Mouse (Mus musculus) inflammation-experienced regulatory T-cells, adult 6 months (primary cell): ENCODE data around the gene Pdia5. TPM values are rescaled to one million over a fixed set of nuclear protein-coding genes. Genes with fewer than 3 reads are reported as not detected.

ENCODE experiments used
- ATAC-seq: one replicate; pipeline ENCODE4 v1.8.0; 2017
- polyA plus RNA-seq, 3 experiments: library from polyadenylated mRNA; unstranded; fragments of 100-300 nt; shearing (Covaris generic); gene quantifications; one replicate each; pipeline ENCODE4 v1.2.1; 2017

Pdia5 gene
- polyA plus RNA-seq, 3 experiments from 2014 or later, result 0.53 TPM; not detected in 2

DNA sequence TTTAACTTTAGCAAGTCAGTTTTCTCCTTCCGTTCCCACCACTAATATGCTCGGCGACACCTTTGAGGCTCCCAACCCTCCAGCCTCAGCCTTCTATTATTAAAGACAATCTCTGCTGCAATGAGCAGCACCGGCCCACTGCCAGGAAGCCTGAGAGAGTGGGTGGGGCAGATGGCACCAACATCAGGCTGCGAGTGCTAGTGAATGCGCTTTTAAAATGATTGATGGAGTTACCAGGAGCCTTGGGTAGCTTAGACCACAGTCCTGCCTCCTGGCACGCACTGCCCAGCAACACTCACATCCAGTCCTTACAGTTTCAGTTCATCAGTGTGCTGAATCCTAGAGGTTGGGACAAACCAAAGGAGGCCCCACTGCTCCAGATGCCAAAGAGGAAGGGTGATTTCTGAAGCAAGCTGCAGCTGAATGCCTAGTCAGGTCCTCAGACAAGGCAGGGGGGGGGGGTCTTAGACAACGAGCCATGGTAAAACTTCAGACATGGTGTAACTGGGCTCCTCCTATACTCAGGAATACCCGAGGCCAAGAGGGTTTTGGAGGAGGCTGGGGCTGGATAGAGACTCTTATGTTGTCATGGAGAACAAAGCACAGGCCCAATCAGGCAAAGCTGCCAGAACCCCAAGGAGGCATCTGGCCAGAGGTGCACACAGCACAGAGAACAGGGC is 49.2 kb downstream of the Pdia5 start:
- no peak for ATAC-seq

DNA sequence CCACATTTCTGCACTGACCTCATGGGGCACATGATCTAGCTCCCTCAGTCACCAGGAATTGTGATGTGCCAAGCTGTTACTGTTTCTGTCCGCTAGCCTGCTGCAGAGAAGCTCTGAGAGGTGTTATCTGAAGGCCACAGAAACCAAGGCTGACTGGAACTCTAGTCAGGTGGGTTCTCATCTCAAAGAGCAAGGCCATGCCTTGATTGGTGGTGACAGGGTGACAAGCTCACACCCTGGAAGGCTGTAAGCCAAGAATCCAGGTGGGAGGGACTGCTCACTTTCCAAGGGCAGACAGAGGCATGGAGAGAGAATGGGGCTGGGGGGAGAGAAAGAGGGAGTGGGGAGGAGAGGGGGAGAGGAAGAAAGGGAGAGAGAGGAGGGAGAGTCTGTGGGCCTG is 51.6 kb downstream of the Pdia5 start:
- ATAC-seq, result no peak

DNA sequence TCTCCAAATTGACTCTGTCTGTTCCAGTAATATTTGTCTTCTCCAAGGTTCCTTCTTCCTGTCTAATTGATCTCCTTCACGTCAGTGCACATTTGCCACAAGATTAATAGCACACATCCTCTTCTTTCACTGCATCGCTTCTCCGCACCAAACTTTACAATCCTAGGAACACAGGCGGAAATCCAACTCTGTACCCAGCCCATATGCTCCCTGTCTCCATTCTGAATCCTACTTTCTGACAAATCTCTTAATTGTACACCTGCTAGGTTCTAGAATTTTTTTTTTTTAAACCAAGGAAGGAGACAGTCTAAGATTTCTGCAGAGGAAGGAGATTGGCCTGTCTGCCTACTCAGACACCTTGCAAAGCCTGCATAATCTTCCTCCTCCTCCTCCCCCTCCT is 59.1 kb downstream of the Pdia5 start:
- ATAC-seq, result no peak

DNA sequence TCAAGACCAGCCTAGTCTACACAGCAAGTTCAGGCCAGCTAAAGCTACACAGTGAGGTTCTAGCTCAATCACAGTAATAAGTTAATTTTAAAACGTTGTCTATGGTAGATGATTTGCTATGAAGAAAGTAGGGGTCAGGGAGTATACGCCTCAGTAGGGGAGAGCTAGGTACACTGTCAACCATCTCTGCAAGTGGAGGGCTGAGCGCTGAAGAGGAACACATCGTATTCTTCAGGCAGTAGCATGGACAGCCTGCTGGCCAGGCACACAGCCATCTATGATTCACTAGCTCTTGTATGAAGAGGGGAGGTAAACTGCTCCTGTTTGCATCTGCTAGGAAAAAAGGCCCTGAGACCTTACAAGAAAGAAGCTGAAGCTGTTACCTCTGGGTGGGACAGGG is 65.7 kb downstream of the Pdia5 start:
- no peak for ATAC-seq

DNA sequence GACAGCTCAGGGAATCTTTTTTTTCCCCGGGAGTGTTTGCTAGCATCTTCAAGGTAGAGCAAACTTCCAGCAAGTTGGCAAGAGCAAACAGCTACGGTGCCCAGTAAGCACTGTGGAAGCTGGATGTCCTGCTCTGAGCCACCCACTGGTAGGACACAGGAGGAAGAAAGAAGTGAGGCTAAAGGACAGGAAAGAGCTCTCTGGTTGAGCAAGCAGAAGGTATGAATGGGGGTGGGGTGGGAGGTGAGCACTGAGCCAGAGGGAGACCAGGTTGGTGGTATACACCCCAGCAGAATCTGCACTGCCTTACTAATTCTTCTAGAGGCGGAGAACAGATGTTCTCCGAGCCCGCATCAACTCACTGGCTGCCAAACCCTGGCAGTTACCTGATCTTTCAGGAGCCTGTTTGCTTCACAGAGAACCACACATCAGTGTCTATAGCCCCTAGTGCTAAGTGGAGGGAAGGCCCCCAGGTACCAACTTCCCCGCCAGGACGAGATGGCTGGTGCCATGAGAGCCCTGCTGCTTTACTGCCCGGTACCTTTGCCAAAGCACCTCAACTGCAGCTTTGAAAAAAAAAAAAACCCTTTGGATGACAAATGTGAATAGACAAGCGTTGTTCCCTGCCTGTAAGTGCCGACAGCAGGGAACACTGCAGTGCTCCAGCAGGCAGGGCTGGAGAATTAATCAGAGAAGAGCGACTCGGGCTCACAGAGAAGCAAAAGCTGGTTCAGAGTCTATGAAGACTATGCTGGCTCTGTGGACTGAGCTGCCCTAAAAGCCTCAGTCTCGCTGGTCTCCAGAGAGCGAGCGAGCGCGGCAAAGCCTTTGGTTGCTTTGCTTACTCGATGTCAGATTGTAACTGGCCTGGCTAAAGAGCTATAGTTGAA is 67.2 kb downstream of the Pdia5 start:
- no peak for ATAC-seq

DNA sequence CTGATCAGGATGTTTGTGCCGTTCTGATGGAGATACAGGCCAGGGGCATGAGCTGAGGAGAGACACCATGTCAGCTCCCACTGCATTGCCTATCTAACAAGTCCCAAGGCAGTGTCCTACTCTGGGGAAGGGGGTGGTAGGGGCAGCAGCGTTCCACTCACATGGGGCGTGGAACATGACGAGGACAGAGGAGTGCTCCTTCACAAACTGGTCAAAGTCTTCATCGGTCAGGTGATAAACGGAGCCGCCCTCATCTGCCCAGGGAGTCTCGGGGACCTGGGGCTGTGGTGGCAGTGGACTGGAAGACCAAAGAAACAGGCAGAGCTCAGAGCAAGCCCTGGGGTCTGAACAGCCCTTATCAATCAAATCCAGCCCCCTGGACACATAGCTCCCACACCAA is 68.0 kb downstream of the Pdia5 start:
- no peak for ATAC-seq

DNA sequence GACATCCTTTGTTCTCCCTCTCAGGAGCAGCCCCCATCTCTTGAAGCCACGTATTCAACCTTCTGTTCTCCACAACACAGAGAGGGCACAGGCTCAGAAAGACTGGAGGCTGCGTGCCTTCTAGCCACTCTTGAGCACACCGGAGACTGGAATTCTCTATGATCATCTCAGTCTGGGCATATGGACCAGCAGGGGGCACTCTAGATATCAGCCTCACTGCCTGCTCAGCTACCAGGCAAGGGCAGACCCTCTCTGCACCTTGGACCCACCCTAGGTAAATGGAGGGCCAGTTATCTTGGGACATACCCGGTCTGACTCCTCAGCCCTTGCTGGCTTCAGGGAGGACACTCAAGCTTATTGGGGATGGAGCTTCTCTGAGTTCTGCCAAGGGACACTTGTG is 68.5 kb downstream of the Pdia5 start:
- no peak for ATAC-seq

DNA sequence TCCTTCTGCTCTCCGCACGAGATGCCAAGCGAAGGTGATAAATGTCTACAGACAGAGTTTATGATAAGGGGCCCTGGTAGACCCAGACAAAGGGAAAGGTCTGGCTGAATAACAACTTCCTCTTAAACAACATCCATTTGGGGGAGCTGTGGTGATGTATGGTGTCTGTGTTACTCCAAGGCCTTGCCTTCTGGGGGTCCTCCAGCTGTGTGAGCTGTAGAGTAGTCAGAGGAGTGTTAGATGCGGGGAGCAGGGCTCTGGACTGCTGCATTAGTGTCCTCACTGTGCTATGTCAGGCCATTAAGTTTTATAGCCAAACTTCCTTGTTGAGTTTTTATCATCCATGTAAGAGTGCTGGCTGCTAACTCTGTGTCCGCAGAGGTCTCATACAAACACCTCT is 76.1 kb downstream of the Pdia5 start:
- ATAC-seq, result no peak

DNA sequence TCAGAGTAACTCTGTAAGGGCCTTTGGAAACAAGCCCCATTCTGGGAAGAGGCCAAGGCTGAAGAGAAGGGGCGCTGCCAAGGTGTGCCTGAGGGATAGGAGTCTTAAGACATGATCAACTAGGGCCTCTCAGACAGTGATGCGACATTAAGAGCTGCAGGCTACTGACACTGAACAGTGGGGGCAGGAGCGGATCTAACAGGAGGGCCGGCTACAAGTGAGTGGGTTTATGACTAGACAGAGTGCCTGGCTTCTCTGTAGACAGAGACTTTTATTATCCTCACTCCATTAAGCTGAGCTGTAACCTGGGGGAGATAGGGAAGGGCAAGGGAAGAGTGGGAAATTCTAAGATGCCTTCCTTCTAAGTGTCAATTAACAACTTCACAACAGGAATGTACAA is 84.0 kb downstream of the Pdia5 start:
- ATAC-seq, result no peak

DNA sequence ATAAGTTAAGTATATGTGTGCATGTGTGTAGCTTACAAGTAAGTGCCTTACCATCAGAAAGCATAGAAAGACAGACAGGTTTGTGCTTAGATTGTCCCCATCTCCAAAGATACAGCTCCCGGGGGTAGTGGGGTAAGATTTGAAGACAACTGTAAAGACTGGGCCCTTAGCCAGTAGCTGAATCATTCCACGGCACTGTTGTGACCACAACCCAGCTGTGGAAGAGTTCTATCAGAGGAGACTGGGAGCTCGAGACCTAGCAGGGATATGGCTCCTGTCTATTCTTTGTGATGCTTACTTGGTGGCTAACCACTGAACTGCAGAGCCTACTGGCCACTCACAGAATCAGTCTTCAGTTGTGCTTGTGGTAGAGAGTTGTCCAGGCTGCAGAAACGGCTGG is 84.5 kb downstream of the Pdia5 start:
- ATAC-seq, result no peak

DNA sequence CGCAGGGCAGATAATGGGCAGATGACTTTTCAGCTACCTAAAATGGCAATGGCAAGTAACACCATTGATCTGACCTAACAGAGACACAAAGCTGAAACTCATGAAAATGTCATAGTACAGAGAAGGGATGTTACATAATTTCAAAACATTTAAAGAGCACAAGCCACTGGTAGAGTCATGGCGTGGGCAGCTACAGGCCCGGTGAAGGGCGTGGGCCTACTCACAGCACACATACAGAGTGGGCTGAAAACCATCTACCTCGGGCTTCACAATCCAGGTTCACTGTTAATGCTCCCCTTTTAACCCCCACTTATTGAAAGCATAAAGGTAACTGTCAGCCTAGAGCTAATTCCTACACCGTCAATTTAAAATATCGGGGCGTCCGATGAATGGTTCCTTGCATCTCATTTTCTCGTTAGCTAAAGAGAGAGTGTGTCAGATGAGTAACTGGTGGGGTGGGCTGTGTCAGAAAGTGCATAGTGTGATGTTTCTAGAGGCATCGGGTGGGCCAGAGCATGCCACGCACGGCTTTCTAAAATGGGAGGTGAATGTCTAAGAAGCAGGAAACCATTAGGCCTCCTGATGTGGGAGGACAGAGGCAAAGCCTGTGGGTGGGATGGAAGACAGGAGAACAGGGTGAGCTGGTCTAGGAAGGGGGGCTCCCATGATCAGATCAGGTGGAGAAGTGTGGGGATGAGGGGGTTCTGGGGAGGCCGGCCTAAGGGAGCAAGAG is 85.2 kb downstream of the Pdia5 start:
- no peak for ATAC-seq

DNA sequence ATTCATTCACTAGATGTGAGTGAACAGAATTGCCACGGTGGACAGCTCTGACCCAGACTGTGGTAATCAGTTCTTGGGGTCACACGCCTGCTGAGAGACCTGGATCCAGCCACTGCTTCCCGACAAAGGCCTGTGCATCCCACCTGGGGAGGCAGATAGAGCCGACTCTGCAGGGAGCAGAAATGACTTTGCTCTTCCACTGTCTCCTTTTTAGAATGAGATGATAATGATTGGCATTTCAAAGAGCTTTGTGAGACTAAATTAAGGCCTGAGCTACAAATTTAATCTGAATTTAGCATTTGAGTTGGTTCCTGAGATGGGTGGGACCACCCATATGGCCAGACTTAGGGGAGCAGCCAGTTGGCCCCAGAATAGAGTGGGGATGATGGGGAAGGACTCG is 85.8 kb downstream of the Pdia5 start:
- ATAC-seq, result no peak

DNA sequence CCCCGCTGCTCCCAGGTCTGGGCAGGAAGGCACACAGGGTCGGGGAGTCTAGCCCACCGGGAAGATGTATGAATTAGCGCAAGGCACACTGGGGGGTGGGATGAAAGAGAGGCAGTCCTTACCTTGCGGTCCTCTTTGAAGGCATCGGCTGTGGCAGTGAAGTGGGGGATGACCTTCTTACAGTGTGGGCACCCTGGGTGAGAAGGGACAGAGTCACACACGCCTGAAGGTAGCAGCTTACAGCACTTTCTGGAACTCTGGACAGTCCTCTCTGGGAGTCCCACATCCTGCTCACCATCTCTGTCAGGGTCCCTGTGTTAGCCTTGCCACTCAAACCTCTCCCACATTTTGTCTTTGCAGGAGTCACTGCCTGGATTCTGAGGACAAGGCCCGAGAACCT is 86.8 kb downstream of the Pdia5 start:
- no peak for ATAC-seq

DNA sequence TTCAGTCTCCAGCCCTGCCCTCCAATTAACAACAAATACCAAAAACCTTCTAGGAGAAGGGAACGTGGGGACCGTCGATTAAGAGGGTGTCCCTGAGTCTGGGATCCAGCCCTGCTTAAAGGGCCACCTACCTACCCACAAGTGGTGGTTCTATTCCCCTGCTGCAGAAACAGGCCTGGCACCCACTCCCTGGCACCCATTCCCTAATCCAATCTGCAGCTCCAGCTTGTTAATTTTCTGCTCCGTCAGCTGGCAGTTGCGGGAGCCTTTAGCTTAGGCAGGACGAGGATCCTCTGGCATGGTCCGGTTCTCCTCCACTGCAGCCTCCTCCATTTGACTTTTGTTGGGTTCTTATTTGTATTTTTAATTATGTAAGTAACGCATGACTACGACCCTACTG is 87.3 kb downstream of the Pdia5 start:
- ATAC-seq, result no peak

DNA sequence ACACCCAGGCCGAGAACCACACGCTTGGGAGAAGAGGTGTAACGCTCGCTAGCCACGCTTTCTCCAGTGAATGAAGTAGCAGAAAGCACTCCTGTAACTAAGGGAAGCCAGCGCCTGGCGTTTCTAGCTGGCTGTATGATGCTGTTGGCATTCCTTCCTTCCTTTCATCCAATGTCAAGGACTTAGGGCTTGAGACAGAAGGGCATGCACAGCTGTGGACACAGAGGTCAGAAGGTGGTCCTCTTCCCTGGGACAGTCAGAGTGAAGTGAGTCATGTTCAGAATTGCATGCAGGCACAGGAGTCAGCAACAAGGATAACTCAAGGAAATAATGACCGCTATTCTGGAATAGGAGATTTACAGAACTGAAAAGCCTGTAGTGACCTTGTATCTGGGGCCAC is 97.9 kb downstream of the Pdia5 start:
- no peak for ATAC-seq

DNA sequence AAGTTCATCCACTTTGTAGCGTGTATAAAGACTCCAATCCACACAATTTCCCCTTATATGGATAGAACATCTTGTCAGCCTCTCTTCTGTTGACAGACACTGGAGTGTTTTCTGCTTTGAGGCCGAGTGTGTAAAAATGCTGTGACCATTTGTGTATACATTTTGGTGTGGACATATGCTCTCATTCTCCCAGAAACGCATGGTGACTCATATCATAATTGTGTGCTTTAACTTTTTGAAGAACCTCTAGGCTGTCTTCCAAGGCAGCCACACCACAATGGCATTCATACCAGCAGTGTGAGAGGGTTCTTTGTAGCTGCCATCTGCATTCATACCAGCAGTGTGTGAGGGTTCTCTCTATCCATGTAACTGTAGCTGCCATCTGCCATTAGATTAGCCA is 105.0 kb downstream of the Pdia5 start:
- ATAC-seq, result no peak

DNA sequence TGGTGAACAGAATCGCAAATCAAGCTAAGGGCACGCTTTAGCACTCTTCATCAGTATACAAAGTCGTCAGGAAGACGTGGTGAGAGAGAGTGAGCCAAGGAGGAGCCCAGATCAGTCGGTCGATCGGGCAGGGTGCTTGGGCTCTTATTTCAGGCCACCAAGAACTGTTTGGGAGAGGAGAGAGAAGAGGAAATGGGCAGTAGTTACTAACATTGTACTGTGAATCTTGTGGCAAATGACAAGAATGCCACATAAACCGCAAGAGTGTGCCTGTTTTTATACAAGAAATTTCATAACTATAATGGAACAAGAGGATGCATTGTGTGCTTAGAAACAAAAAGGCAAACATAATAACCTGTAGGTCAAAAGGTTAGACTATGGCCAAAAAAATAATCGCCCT is 110.6 kb downstream of the Pdia5 start:
- ATAC-seq, result no peak

DNA sequence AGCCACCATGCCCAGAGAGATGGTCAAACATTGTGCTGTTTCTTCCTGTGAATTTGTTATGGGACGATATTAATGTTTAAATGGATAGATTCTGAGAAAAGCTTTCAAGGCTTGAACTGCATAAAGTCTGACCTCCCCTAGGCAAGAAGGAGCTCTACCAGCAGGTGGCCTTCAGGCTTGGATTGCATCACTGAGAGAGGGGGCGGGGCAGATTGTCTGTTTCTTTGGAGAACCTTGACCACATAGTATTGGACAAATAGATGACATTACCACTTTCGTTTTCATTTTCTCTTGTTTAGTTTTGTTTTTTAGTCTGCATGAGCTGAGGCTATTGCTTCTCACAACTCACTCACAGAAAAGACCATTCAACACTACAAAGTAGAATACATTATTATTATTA is 111.3 kb downstream of the Pdia5 start:
- no peak for ATAC-seq

DNA sequence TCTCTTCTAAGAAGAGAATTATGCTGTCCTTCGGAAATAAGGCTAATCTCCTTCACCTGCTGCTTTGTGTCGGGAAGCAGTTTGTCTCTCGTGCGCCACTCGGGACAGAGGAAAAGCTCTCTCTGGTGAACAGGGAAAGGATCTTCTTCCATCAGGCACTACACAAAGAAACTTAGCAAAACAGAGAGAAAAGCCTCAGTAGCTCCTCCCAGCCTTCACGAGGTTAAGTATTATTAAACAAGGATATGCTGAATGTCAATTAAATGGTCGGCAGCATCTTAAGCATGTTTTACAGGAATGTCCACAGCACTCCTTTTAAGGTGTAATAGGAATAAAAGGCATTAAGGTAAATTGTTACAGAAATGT is 126.6 kb downstream of the Pdia5 start:
- peak; percentile 22 for ATAC-seq

DNA sequence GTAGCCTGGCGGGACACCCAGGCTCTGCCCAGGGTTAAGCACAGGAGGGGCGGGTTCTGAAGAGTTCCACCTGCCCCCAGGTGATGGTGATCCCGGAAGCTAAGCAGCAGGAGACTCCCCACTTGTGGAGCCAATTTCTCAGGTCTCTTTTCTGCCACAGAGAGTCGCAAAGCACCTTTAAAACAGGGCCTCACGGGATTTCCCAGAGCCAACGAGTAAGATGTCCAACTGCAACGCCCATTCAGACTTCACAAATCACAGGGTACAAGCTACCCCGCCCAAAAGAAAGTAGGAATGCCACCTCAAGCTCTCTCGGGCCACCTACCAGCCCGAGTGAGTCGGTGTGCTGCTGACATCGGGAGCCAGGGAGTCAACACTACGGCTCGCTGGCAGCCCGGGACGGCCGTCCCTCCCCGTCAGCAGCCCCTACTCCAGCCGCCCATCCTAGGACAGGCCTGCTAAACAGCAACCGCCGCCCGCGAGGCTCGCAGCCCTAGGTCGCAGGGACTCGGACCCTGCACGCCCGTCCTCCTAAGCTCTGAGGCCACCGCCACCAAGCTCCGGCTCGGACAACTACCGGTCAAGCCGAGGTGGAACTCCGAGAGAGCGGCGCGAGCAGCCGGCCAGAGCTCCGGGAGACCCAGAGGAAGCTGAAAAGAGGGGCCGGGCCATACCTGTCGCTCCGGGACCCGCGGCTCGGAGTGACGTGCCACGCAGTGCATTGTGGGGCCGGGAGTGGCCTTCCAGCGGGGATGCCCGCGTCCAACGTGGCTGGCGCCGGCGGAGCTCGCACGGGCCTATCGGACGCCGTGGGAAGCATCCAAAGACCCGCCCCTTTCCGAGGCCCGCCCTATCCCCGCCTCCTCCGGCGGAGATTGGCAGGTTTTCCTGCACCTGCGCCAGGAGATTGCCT is 127.3 kb downstream of the Pdia5 start, which contains the start of gene Sec22a:
Gene Sec22a (minus strand): TSS at position 769 of the 913 bp plus-strand sequence.
- peak; percentile 93 for ATAC-seq

DNA sequence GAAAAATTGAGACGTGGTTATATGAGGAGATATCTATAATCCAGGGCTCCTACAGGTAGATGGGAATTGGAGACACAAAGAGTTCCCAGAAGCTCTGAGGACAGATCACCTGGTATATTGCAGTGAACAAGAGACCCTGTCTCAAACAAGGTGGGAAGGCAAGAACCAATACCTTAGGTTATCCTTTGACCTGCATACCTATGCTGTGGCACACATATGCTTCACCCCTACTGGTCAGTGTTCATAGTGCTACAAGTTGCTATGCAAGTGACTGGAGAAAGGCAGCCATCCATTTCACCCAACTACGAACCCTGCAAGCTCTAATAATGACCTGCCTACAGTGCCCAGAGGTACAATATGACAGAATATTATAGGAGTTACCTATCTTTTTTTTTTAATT is 128.5 kb downstream of the Pdia5 start:
- ATAC-seq, result no peak

DNA sequence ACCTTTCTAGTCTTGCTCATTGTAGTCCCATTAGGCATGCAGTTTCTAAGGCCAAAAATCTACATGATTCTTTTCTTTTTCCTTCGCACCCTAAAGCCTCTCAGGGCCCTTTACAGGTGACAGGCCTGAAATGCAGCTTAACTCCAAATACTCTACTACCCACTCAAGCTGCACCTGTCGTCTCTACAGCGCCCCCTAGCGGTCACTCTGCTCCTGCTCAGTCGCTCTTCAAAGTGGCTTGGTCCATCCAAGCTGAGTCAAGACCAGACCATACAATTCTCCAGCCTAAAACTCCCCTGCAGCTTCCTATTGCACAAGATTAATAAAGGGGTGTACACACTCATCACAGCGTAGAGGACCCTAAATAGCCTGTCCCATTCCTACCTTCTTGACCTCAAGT is 130.1 kb downstream of the Pdia5 start:
- ATAC-seq, result peak; percentile 21

DNA sequence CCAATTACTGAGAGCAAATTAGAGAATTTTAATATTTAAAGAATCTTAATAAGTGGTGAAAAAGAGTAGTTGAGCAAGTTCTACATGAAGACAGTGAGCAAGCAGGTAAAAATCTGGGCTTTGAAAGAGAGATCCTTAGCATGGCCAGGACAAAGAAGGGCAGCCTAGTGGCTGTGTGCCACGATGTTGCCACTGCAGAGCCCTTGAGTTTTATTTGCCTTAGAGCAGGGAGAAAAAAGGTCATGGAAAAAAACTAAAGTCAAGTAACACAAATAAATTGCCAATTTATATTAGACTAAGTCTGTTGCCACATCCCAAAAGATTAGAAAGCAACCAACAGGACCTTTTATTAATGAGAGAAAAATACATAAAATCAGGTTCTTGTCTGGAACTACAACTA is 133.2 kb downstream of the Pdia5 start:
- ATAC-seq, result no peak
